Mouse (Mus musculus) lung, postnatal 0 days (tissue): ENCODE data around the gene Psd.

Experiments used
- CTCF ChIP-seq: IDR thresholded peaks from 2 replicates; pipeline ENCODE4 v1.5.1; 2016; ENCODE audit warnings: antibody characterized with exemption, mild to moderate bottlenecking
- EP300 ChIP-seq: IDR thresholded peaks from 2 replicates; pipeline ENCODE4 v1.6.1; 2016; ENCODE audit warnings: antibody characterized with exemption, mild to moderate bottlenecking, control low read depth

- TF ChIP-seq CTCF (no peak), EP300 (no peak)
Measured at GRCm38 (mm10) chr19:46307781-46308180, 19.2 kb downstream of the Psd start.
